Mouse (Mus musculus) brain, embryonic 14.5 days (tissue): ENCODE measurements around the gene Fut9.

ENCODE experiments used
- CTCF ChIP-seq: fragments of 200-500 bp; IDR thresholded peaks from 2 replicates; pipeline ENCODE4 v1.5.1; 2012; ENCODE audit warnings: inconsistent platforms, mild to moderate bottlenecking, moderate library complexity, borderline replicate concordance; ENCODE audit not compliant: insufficient read depth, insufficient read length; ENCODE audit errors: extremely low read depth
- POLR2A ChIP-seq: fragments of 200-500 bp; IDR thresholded peaks from 2 replicates; pipeline ENCODE4 v1.6.1; 2012; ENCODE audit warnings: mild to moderate bottlenecking, inconsistent platforms, borderline replicate concordance; ENCODE audit not compliant: poor library complexity, insufficient read depth, insufficient read length, severe bottlenecking; ENCODE audit errors: extremely low read depth

DNA sequence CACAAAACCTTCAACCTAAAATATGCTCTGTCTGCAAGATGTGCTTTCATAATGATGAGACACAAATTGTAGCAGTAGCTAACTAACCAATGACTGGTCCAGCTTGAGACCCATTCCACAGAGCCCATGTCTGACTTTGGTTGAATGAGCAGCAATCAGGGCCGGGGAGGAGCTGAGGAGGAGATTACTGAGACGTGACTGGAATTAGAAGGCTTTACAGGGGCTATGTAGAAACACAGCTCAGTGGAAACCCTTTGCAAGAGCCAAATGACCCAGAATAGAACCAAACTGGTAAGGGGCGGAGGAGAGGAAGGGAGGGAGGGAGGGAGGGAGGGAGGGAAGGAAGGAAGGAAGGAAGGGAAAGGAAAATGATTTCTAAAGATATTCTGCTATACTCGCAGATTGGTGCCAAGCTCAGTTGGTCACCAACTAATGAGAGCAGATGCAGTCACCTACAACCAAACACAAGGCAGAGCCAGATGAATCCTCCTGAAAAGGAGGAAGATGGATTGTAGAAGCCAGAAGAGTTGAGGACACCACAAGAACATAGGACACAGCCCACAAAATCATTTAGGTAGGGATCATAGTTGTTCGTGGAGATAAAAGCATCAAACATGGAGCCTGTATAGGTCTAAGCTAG is 42.0 kb downstream of the Fut9 start:
- TF ChIP-seq POLR2A (no peak), CTCF (no peak)
